Mouse (Mus musculus): ENCODE results near the gene Ahcyl1.

DNA sequence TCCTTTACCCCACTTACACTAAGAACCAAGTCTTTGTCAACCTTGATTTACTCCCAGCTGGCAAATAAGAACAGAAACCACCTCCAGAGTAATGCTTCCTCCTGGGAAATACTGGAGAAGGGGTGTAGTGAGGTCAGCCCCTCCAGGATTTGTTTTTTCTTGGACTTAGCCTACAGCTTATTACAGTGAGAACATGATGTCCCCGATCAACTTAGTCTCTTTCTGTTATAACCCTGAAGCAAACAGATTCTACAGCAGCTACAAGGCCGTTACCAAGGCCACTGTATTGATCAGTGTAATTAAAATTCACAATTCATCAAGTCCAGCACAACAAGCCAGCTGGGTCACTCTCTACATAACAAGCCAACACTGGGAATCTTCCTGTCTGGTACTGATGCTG is 6.0 kb downstream of the Ahcyl1 start:
- no peak for TF ChIP-seq CTCF (IDR thresholded peaks at IDR 0.05; ENCODE audit: insufficient read depth, low read length)
- TF ChIP-seq POLR2A (IDR thresholded peaks at IDR 0.05; ENCODE audit: borderline replicate concordance, extremely low read depth, low read depth, low read length): no peak
